Mouse (Mus musculus) megakaryocyte, embryonic 14.5 days (primary cell): ENCODE measurements around the gene Tkt. TPM values are rescaled to one million over a fixed set of nuclear protein-coding genes. Genes with fewer than 3 reads are reported as not detected.
A peak's percentile ranks its signal among the peaks of the same experiment; 100 is the strongest.

Experiments used
- H3K27me3 ChIP-seq: replicated peaks from 2 replicates; pipeline ENCODE3; 2012; ENCODE audit warnings: inconsistent platforms
- H3K36me3 ChIP-seq: replicated peaks from 2 replicates; pipeline ENCODE3; 2012; ENCODE audit warnings: low read length, inconsistent platforms, mixed read lengths
- H3K4me1 ChIP-seq: 2 replicates; pipeline ENCODE4 v1.6.1; 2012; ENCODE audit warnings: inconsistent platforms
- H3K4me3 ChIP-seq: replicated peaks from 2 replicates; pipeline ENCODE3; 2012; ENCODE audit warnings: moderate library complexity, mild to moderate bottlenecking, inconsistent platforms
- H3K9me3 ChIP-seq: 2 replicates; pipeline ENCODE4 v1.6.1; 2012; ENCODE audit warnings: inconsistent platforms
- FLI1 ChIP-seq: IDR thresholded peaks from 2 replicates; pipeline ENCODE4 v1.6.1; 2012; ENCODE audit warnings: low read length, inconsistent platforms, mixed read lengths
- GATA1 ChIP-seq: IDR thresholded peaks from 3 replicates; pipeline ENCODE4 v1.6.1; 2012; ENCODE audit warnings: mixed read lengths, low read length, inconsistent platforms, borderline replicate concordance
- polyA plus RNA-seq: library from polyadenylated mRNA; stranded (reverse); fragments of >175 nt; gene quantifications from 2 replicates; pipeline ENCODE4 v1.2.3, GENCODE M21; 2012; ENCODE audit warnings: low replicate concordance; ENCODE audit not compliant: insufficient read depth

Gene Tkt
- polyA plus RNA-seq, 1 experiment = 491 TPM

DNA sequence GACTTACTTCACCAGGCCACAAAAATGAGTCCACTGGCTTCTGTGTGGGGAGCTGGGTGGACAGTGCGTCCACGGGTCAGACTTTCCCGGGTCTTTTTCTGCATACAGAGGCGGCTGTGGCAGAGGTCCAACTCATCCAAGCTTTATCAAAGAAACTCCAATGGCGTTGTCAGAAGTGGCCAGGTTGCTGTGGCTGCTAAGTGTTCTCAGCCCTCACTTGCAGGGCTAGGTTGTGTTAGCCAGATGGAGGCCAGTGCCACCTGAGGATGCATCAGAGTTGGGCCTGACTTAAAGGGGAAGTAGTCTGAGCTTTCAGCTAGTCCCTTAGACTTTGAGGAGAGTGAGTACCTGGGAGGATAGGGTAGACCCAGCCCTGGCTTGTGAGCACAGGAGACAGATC, 3.4 kb downstream of the Tkt start:
- Histone ChIP-seq H3K36me3 (peaks cover 50% of the 10 kb centered on the region), H3K9me3 (no peaks in the 10 kb centered on the region), H3K27me3 (no peaks in the 10 kb centered on the region), H3K4me3 (peak overlapping the region; percentile 95), H3K4me1 (peaks cover 60% of the 10 kb centered on the region)
- TF ChIP-seq GATA1 (no peak), FLI1 (no peak)

DNA sequence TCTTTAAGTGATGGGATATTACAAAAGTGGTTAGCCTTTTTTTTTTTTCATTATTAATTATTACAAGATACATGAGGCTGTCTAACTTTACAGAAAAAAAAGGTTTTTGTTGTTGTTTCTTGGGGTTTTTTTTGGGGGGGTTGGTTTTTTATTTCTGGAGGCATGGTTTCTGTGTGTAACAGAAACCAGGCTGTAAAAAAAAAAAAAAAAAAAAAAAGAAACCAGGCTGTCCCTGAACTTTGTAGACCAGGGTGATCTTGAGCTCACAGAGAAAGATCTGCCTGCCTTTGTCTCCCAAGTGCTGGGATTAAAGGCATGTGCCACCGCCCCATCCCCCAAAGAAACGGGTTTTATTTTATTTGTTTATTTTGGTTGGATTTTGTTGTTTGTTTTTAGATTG, 3.8 kb downstream of the Tkt start:
- TF ChIP-seq FLI1 = no peak
- no peak for TF ChIP-seq GATA1
- peaks cover 54% of the 10 kb centered on the region for H3K36me3 ChIP-seq
- H3K9me3 ChIP-seq = no peaks in the 10 kb centered on the region
- H3K4me1 ChIP-seq = peaks cover 65% of the 10 kb centered on the region
- H3K4me3 ChIP-seq = no peak overlapping the region
- no peaks in the 10 kb centered on the region for H3K27me3 ChIP-seq

DNA sequence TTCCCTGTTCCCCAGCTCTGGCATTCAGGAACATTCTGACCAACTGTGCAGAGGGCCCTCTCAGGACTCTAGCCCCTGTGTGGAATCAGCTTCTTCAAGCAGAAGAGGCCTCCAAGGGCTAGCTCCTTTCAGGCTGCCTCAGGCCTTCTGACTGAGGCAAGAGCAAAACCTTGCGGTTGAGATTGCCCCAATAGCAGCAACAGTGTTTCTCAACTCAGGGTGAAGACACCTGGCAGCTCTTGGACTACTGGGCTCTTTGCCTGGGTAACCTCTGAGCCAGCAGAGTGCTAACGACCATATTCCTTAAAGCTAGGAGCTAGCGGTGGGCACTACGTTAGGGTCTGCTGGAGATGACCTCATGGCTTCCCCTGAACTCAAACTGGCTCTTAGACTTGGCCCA, 5.0 kb downstream of the Tkt start:
- peaks cover 66% of the 10 kb centered on the region for H3K36me3 ChIP-seq
- H3K4me3 ChIP-seq = no peak overlapping the region
- TF ChIP-seq FLI1 (no peak), GATA1 (no peak)
- no peaks in the 10 kb centered on the region for H3K27me3 ChIP-seq
- H3K4me1 ChIP-seq = peaks cover 67% of the 10 kb centered on the region
- H3K9me3 ChIP-seq = no peaks in the 10 kb centered on the region

DNA sequence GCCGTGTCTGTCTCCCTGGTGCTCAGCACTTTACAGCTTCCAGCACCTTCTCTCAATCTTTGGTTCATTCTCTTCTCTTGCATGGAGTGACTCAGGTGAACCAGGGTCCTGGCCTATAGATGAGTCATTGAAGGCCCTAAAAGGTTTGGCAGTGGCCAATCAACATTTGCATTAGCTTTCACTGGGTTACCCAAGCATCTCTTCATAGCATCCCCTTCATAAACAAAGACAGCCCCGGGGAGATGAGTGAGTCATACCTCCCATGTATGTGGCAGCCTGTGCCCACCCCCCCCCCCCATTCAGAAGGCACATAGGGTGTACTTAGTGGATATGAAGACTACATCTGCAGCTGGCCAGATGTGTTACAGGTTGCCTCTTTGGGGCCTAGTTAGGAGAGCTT, 8.5 kb downstream of the Tkt start:
- no peaks in the 10 kb centered on the region for H3K27me3 ChIP-seq
- TF ChIP-seq GATA1 (no peak), FLI1 (no peak)
- H3K4me1 ChIP-seq = peaks cover 69% of the 10 kb centered on the region
- H3K9me3 ChIP-seq = no peaks in the 10 kb centered on the region
- H3K36me3 ChIP-seq = peaks cover 95% of the 10 kb centered on the region
- H3K4me3 ChIP-seq = no peak overlapping the region

DNA sequence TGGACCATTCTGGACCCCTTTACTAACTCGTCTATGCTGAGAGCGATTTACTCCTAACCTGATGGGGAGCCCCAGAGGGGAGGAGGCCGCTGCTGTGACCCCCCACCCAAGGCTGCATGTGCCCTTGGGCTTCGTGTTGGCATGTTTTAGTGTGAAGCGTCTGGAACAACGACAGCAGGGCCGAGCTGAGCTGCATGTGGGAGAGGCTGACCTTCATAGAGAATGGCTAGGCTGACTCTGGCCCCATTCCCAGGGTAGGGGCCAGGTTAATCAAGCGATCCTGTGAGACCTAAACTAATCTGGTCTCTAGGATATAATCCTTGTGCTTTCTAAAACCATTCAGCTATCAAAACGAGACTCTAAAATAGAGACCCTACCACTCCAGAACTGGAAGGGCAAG, 9.6 kb downstream of the Tkt start:
- peaks cover 97% of the 10 kb centered on the region for H3K36me3 ChIP-seq
- no peak overlapping the region for H3K4me3 ChIP-seq
- no peak for TF ChIP-seq FLI1
- TF ChIP-seq GATA1 = no peak
- H3K9me3 ChIP-seq = no peaks in the 10 kb centered on the region
- peaks cover 64% of the 10 kb centered on the region for H3K4me1 ChIP-seq
- no peaks in the 10 kb centered on the region for H3K27me3 ChIP-seq

DNA sequence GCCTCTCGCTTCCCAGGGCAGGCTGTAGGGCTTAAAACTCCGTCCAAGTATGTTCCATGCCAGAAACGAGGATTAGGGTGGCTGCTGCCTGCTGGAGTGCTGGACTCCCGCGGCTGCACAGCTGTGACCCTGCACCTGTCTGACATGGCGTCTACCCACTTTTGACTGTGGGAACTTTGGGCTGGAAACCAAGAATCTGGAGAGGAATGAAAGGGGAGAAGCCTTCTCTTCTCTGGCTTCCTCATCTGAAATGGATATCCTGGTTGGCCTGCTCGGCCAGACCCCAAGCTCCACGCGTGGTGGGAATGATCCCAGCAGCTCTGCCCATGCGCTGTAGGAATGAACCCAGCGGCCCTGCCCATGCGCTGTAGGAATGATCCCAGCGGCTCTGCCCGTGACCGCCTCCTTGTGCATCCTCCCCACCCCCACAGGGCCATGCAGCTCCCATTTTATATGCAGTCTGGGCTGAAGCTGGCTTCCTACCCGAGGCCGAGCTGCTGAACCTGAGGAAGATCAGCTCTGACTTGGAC, 11.2 kb downstream of the Tkt start:
- no peaks in the 10 kb centered on the region for H3K27me3 ChIP-seq
- H3K9me3 ChIP-seq = no peaks in the 10 kb centered on the region
- no peak for TF ChIP-seq FLI1
- peaks cover 60% of the 10 kb centered on the region for H3K4me1 ChIP-seq
- peaks cover 95% of the 10 kb centered on the region for H3K36me3 ChIP-seq
- H3K4me3 ChIP-seq = no peak overlapping the region

DNA sequence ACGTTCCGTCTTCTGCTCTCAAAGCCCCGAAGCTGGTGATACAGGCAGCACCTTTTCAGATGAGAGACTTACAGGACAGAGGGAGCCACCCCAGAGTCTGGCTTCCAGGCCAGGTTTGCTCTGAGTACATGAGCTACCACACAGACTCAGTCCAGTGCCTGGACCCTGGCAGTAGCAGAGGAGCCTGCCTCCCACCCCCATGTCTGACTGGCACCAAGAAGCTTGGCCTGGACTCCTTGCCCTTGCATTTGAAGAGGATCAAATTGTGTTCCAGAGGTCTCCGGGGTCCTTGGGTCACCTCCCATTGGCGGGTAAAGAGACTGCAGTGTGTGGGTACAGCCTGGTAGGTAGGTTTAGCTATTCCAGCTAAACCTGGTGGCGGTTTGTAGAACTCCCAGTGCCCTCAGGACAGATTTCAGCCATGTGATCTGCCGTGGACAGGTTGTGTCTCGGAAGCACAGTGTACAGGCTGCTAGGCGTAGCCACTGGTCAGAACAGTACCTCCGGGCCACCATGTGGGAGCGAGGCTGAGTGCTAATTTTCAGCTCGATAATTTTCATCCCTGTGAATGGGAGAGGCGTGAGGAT, 12.7 kb downstream of the Tkt start:
- Histone ChIP-seq H3K27me3 (no peaks in the 10 kb centered on the region), H3K4me3 (no peak overlapping the region), H3K9me3 (no peaks in the 10 kb centered on the region), H3K4me1 (peaks cover 72% of the 10 kb centered on the region), H3K36me3 (peaks cover 95% of the 10 kb centered on the region)
- TF ChIP-seq GATA1 (no peak), FLI1 (no peak)

DNA sequence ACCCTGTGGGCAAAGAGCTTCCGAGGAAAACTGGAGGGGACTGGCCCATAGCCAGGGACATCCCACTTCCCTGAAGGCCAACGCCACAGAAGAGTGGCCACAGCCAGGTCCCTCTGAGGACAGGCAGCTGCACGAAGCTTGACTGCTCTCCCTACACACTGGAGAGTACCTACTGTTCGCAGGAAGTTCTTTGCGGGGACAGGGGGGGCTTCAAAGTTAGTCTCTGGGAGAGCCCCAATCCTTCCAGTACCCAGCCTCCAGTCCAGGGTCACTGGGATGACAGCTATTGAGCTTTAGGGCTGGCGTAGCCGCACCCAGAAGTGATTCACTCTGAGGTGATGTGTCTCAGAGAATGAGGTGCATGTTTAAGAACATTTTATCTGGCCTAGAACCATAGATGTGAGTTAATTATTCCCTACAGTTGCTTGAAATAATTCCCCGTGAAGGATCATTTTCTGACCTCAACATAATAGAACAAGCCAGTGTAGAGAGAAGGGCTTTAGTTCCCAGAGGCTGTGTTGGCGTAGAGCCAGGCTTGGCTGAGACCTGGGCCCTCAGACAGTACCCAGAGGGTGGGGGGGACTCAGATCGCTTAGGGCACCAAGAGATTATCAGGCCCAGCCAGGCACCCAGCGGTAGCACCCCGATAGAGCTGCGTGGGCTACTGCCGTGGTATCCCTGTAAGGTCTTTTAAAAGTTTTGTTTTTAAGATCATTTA, 13.5 kb downstream of the Tkt start:
- Histone ChIP-seq H3K4me3 (no peak overlapping the region), H3K9me3 (no peaks in the 10 kb centered on the region), H3K4me1 (peaks cover 72% of the 10 kb centered on the region), H3K36me3 (peaks cover 95% of the 10 kb centered on the region), H3K27me3 (no peaks in the 10 kb centered on the region)
- TF ChIP-seq GATA1 (no peak), FLI1 (no peak)

DNA sequence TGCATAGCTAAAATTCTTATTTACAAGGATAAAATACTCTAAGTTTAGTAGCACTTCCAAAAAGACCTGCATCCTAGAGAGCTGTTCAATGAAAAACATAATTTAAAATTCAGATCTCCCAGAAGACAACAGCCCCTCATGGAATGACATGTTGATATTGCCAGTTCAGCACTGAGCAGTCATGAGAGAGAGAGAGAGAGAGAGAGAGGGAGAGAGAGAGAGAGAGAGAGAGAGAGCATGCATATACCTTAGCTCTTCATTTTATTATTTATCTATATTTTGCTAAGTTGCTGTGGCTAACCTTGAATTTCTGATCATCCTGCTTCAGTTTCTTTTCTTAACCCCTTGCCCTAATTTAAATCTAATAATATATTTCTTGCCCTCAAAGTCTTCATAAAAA, 14.2 kb downstream of the Tkt start:
- Histone ChIP-seq H3K9me3 (no peaks in the 10 kb centered on the region), H3K27me3 (no peaks in the 10 kb centered on the region), H3K36me3 (peaks cover 95% of the 10 kb centered on the region), H3K4me3 (no peak overlapping the region), H3K4me1 (peaks cover 72% of the 10 kb centered on the region)
- no peak for TF ChIP-seq GATA1
- no peak for TF ChIP-seq FLI1

DNA sequence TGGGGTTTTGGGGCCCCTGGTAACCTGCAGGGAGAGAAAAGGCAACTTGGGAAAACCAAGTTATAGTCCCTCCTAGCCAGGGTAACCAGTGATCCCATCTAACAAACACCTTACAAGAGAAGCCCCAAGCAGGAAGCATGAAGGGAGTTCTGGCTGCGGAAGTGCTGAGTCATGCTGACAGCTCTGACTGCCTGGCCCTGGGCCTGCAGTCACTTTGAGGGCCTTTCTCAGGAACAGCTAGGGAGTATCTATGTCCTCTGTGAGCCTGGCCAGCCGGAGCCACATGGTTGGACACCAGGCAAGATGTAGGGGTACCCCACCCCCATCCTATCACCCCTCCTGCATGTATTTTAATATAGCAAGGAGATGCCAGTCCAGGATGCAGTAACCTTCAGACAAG, 16.3 kb downstream of the Tkt start:
- no peaks in the 10 kb centered on the region for H3K27me3 ChIP-seq
- TF ChIP-seq GATA1 = no peak
- TF ChIP-seq FLI1 = no peak
- peaks cover 78% of the 10 kb centered on the region for H3K4me1 ChIP-seq
- H3K9me3 ChIP-seq = no peaks in the 10 kb centered on the region
- peak overlapping the region; percentile 69 for H3K4me3 ChIP-seq
- H3K36me3 ChIP-seq = peaks cover 95% of the 10 kb centered on the region

DNA sequence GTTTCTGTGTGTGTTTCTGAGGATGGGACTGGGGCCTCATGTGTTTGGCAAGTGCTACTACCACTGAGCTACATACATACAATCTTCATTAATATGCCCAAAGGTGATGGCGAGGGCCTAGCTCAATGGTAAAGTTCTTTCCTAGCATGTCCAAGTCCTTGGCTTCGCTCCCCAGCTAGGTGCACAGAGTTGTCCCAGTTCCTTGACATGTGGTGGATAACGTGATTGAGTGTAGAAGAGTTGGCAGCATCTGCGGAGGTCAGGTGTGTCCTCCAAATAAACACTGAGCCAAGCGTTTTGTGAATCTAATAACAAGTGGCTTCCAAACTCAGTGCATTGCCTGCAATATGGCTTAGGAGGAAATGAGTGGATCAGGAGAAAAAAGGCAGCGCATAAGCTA, 18.2 kb downstream of the Tkt start:
- peaks cover 94% of the 10 kb centered on the region for H3K36me3 ChIP-seq
- TF ChIP-seq GATA1 (no peak), FLI1 (no peak)
- H3K9me3 ChIP-seq = no peaks in the 10 kb centered on the region
- H3K4me1 ChIP-seq = peaks cover 65% of the 10 kb centered on the region
- H3K27me3 ChIP-seq = no peaks in the 10 kb centered on the region
- no peak overlapping the region for H3K4me3 ChIP-seq
